In the genomic region with DNA sequence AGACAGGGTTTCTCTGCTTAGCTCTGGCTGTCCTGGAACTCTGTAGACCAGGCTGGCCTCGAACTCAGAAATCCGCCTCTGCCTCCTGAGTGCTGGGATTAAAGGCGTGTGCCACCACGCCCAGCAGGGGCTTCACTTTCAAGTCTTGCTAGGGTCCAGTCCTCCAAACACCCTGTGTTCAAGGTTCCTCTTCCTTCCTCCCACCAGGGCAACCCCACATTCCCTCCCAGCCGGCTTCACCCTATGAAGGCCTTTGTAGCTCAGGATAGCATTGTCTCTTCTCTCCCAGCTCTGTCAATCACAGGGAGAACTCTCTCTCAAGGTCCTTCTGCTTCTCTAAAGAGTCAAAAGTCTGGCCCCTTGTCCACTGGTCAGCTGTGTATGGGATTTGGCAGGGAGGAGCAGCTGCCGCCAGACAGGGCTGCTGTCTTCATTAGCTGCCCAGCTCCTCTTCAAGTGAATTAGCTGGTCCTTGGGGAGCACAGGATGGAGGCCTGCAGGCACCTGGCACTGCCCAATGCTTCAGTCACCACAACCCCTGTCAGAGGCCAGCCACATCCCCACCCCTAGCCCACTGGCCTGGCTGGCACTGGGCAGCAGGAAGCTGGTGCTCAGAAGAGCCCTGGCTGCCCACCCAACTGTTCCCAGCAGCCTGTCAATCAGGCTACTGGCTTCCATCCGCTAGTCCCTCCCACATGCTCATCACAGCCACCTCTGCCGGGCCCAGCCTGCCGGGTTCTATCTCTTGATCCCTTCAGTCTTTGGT, we compare ENCODE assay signal across 11 mouse cellular contexts. TPM values are rescaled to one million over a fixed set of nuclear protein-coding genes. Genes with fewer than 3 reads are reported as not detected.
DNase-seq lines count a peak whose midpoint lies in the region; ATAC-seq and TF ChIP-seq lines count a peak whose summit lies in the region.
"Had no signal": no experiment of that assay in that cellular context is flagged by ENCODE, and none has a peak within 500 bp of the region (broad histone marks: within the 10 kb centered on the region; RNA-seq: fewer than 3 reads in every experiment).

No protein-coding gene starts in this region.

- no peaks in the 10 kb centered on the region for H3K36me3 ChIP-seq in heart, embryonic 10.5 days
- no peaks in the 10 kb centered on the region for H3K36me3 ChIP-seq in heart, embryonic 12.5 days
- H3K36me3 ChIP-seq in forebrain, postnatal 0 days (ENCODE audit: insufficient read depth): no peaks in the 10 kb centered on the region
- H3K36me3 ChIP-seq in midbrain, embryonic 15.5 days (replicated peaks): no peaks in the 10 kb centered on the region

- no peak overlapping the region for H3K4me2 ChIP-seq in heart, embryonic 12.5 days
- no peak overlapping the region for H3K4me2 ChIP-seq in forebrain, postnatal 0 days (ENCODE audit: low read depth)
- no peak overlapping the region for H3K4me2 ChIP-seq in midbrain, embryonic 15.5 days

- no peaks in the 10 kb centered on the region for H3K9me3 ChIP-seq in heart, embryonic 10.5 days
- no peaks in the 10 kb centered on the region for H3K9me3 ChIP-seq in heart, embryonic 12.5 days (replicated peaks)
- H3K9me3 ChIP-seq in forebrain, postnatal 0 days (ENCODE audit: low read length): no peaks in the 10 kb centered on the region
- H3K9me3 ChIP-seq in midbrain, embryonic 15.5 days: no peaks in the 10 kb centered on the region

- peak overlapping the region; percentile 60; the same call in 1 of the 2 replicates for H3K27ac ChIP-seq in heart, embryonic 10.5 days
- H3K27ac ChIP-seq in heart, embryonic 12.5 days (ENCODE audit: poor library complexity, severe bottlenecking): no peak overlapping the region
- no peak overlapping the region for H3K27ac ChIP-seq in forebrain, postnatal 0 days (ENCODE audit: low read depth, low read length)
- peak overlapping the region; percentile 34 for H3K27ac ChIP-seq in midbrain, embryonic 15.5 days

- 51% methylated on average over 9 of the region's 9 CpGs for whole genome bisulfite sequencing in heart, embryonic 10.5 days
- 59% methylated on average over 9 of the region's 9 CpGs for WGBS in heart, embryonic 12.5 days
- WGBS in forebrain, postnatal 0 days: 48% methylated on average over 9 of the region's 9 CpGs
- 36% methylated on average over 9 of the region's 9 CpGs for WGBS in midbrain, embryonic 15.5 days

- H3K4me1 ChIP-seq in heart, embryonic 10.5 days: peaks cover 24% of the 10 kb centered on the region
- H3K4me1 ChIP-seq in heart, embryonic 12.5 days (replicated peaks): peaks cover 19% of the 10 kb centered on the region; the same call in 1 of the 2 replicates
- peaks cover 5% of the 10 kb centered on the region; the same call in 1 of the 2 replicates for H3K4me1 ChIP-seq in forebrain, postnatal 0 days (ENCODE audit: insufficient read depth)
- peaks cover 18% of the 10 kb centered on the region; the same call in 1 of the 2 replicates for H3K4me1 ChIP-seq in midbrain, embryonic 15.5 days

- no peak overlapping the region; the same call in 1 of the 2 replicates for H3K4me3 ChIP-seq in heart, embryonic 10.5 days
- H3K4me3 ChIP-seq in heart, embryonic 12.5 days: no peak overlapping the region
- H3K4me3 ChIP-seq in forebrain, postnatal 0 days (ENCODE audit: low read depth, low read length): no peak overlapping the region
- no peak overlapping the region for H3K4me3 ChIP-seq in midbrain, embryonic 15.5 days

- no peak for TF ChIP-seq CTCF in forebrain, postnatal 0 days (IDR thresholded peaks at IDR 0.05; ENCODE audit: low read depth)

- no peaks in the 10 kb centered on the region for H3K27me3 ChIP-seq in heart, embryonic 10.5 days (ENCODE audit: insufficient read depth, poor library complexity, severe bottlenecking)
- H3K27me3 ChIP-seq in heart, embryonic 12.5 days (replicated peaks): no peaks in the 10 kb centered on the region
- no peaks in the 10 kb centered on the region for H3K27me3 ChIP-seq in forebrain, postnatal 0 days (ENCODE audit: insufficient read depth, low read length)
- no peaks in the 10 kb centered on the region for H3K27me3 ChIP-seq in midbrain, embryonic 15.5 days (replicated peaks)

- no peak overlapping the region for H3K9ac ChIP-seq in heart, embryonic 12.5 days
- H3K9ac ChIP-seq in forebrain, postnatal 0 days: no peak overlapping the region
- no peak overlapping the region for H3K9ac ChIP-seq in midbrain, embryonic 15.5 days

- DNase-seq in heart, embryonic 10.5 days (ENCODE audit: low spot score): no peak
- DNase-seq in ES-CJ7 (ENCODE audit: low read depth, low spot score): peak; percentile 62
- DNase-seq in forebrain, postnatal 0 days: no peak
- DNase-seq in ovary, postnatal 14 days (ENCODE audit: low spot score): no peak
- DNase-seq in adrenal gland, postnatal 10 days: no peak
- DNase-seq in kidney, adult 8-10 months: no peak
- DNase-seq: gastrocnemius, postnatal 10 days; right cerebral cortex, adult 18-20 months; thymus, adult 2 months had no signal

- no peak for ATAC-seq in heart, embryonic 12.5 days (ENCODE audit: insufficient number of reproducible peaks, low FRiP score)
- ATAC-seq in forebrain, postnatal 0 days: 0 out of 2 replicates have a peak, but pooled peaks have one; percentile 14
- ATAC-seq in midbrain, embryonic 15.5 days (replicated peaks): peak; percentile 43

RNA-seq across cellular contexts. Expression of a gene that starts 15.7 kb away (rescaled TPM):
- 1,013 and 1,650 TPM in 2 replicates for polyA plus RNA-seq in heart, embryonic 10.5 days (2016; fragmentation: Nextera tagmentation; extraction: Ambion mirVana)
- 1,057 and 1,113 TPM in 2 replicates for polyA plus RNA-seq in heart, embryonic 12.5 days (2016; fragmentation: Nextera tagmentation; extraction: Ambion mirVana)
- 1,921 and 1,968 TPM in 2 replicates for total RNA-seq in forebrain, postnatal 0 days (2014; rRNA removed)
- 1,724 and 1,908 TPM in 2 replicates for polyA plus RNA-seq in forebrain, postnatal 0 days (2015; fragmentation: Nextera tagmentation; extraction: Ambion mirVana)
- polyA plus RNA-seq in midbrain, embryonic 15.5 days (2015; fragmentation: Nextera tagmentation; extraction: Ambion mirVana): 1,373 and 1,532 TPM in 2 replicates
- total RNA-seq in adrenal gland, postnatal 10 days (2021): 100 to 1,000 TPM; 804 to 831 TPM

Comparison
In these comparisons a context has a peak if more than half of its experiments do, and no peak if none do; other contexts are left out.
1. H3K27ac ChIP-seq: peak in heart, embryonic 10.5 days (single experiment) and midbrain, embryonic 15.5 days (single experiment); none in heart, embryonic 12.5 days (single experiment) and forebrain, postnatal 0 days (single experiment).